Mouse (Mus musculus): Measurements from ENCODE around the gene Efhd1. TPM values are rescaled to one million over a fixed set of nuclear protein-coding genes. Genes with fewer than 3 reads are reported as not detected.

The Efhd1 gene
- polyA plus RNA-seq, 1 experiment from 2014 or later, result not detected

- no peak overlapping the region for H3K9ac ChIP-seq
- no peak for TF ChIP-seq CTCF (IDR thresholded peaks at IDR 0.05; ENCODE audit: low read depth)
- DNase-seq (no peak), ATAC-seq (ENCODE audit: insufficient read depth) (no peak)
- H3K4me2 ChIP-seq, result no peak overlapping the region
- no peaks in the 10 kb centered on the region for H3K9me3 ChIP-seq (ENCODE audit: low read depth, low read length)
- no peaks in the 10 kb centered on the region for H3K27me3 ChIP-seq (ENCODE audit: insufficient read depth, low read length)
- H3K36me3 ChIP-seq (ENCODE audit: insufficient read depth), result peaks cover 15% of the 10 kb centered on the region
- WGBS, result 67% methylated on average over 2 of the region's 2 CpGs
- H3K4me1 ChIP-seq (ENCODE audit: insufficient read depth), result no peaks in the 10 kb centered on the region
- no peak overlapping the region for H3K4me3 ChIP-seq (ENCODE audit: low read depth, low read length)
- H3K27ac ChIP-seq (ENCODE audit: low read depth), result no peak overlapping the region
These were observed 86.4 kb downstream of the Efhd1 start for GRCm38 (mm10) chr1:87350576-87350975.

- ATAC-seq (ENCODE audit: insufficient read depth) (no peak), DNase-seq (no peak)
- H3K4me3 ChIP-seq (ENCODE audit: low read depth, low read length), result no peak overlapping the region
- H3K4me2 ChIP-seq, result no peak overlapping the region
- H3K9ac ChIP-seq, result no peak overlapping the region
- no peaks in the 10 kb centered on the region for H3K9me3 ChIP-seq (ENCODE audit: low read depth, low read length)
- peaks cover 18% of the 10 kb centered on the region for H3K36me3 ChIP-seq (ENCODE audit: insufficient read depth)
- TF ChIP-seq CTCF (IDR thresholded peaks at IDR 0.05; ENCODE audit: low read depth), result no peak
- 54% methylated on average over 1 of the region's 1 CpGs for WGBS
- no peaks in the 10 kb centered on the region for H3K4me1 ChIP-seq (ENCODE audit: insufficient read depth)
- no peaks in the 10 kb centered on the region for H3K27me3 ChIP-seq (ENCODE audit: insufficient read depth, low read length)
- H3K27ac ChIP-seq (ENCODE audit: low read depth), result no peak overlapping the region
These were observed 96.1 kb downstream of the Efhd1 start for GRCm38 (mm10) chr1:87360276-87360675.

Other genes with a start within 250 kb of the Efhd1 start
- not detected in 2 replicates for gene Alppl2, start 174.4 kb upstream of the Efhd1 start, polyA plus RNA-seq (2014; fragmentation: Nextera tagmentation; extraction: Ambion mirVana)
- not detected in 2 replicates for gene Alpi, start 162.8 kb upstream of the Efhd1 start, polyA plus RNA-seq (2014; fragmentation: Nextera tagmentation; extraction: Ambion mirVana)
- gene Akp3, start 139.4 kb upstream of the Efhd1 start, polyA plus RNA-seq (2014; fragmentation: Nextera tagmentation; extraction: Ambion mirVana), result not detected in 2 replicates
- 0.26 and 0.61 TPM in 2 replicates for gene Ecel1, start 107.8 kb upstream of the Efhd1 start, polyA plus RNA-seq (2014; fragmentation: Nextera tagmentation; extraction: Ambion mirVana)
- not detected in 2 replicates for gene Prss56, start 81.0 kb upstream of the Efhd1 start, polyA plus RNA-seq (2014; fragmentation: Nextera tagmentation; extraction: Ambion mirVana)
- gene Chrnd, start 73.8 kb upstream of the Efhd1 start, polyA plus RNA-seq (2014; fragmentation: Nextera tagmentation; extraction: Ambion mirVana), result not detected in 2 replicates
- not detected in 2 replicates for gene Chrng, start 59.7 kb upstream of the Efhd1 start, polyA plus RNA-seq (2014; fragmentation: Nextera tagmentation; extraction: Ambion mirVana)
- gene Eif4e2, start 50.4 kb upstream of the Efhd1 start, polyA plus RNA-seq (2014; fragmentation: Nextera tagmentation; extraction: Ambion mirVana), result 160 and 164 TPM in 2 replicates
- gene Gigyf2, start 62.6 kb downstream of the Efhd1 start, polyA plus RNA-seq (2014; fragmentation: Nextera tagmentation; extraction: Ambion mirVana), result 46.7 and 49.6 TPM in 2 replicates
- gene Kcnj13, start 130.4 kb downstream of the Efhd1 start, polyA plus RNA-seq (2014; fragmentation: Nextera tagmentation; extraction: Ambion mirVana), result 2.1 and 2.3 TPM in 2 replicates
- gene Snorc, start 205.9 kb downstream of the Efhd1 start, polyA plus RNA-seq (2014; fragmentation: Nextera tagmentation; extraction: Ambion mirVana), result not detected in 2 replicates
- 0.91 and 1.7 TPM in 2 replicates for gene Neu2, start 245.5 kb downstream of the Efhd1 start, polyA plus RNA-seq (2014; fragmentation: Nextera tagmentation; extraction: Ambion mirVana)